Mouse (Mus musculus) erythroblast, embryonic 14.5 days (primary cell): ENCODE measurements around the gene Thsd4. TPM values are rescaled to one million over a fixed set of nuclear protein-coding genes. Genes with fewer than 3 reads are reported as not detected.

Experiments
- H3K27me3 ChIP-seq: 2 replicates; pipeline ENCODE4 v1.6.1; 2012; ENCODE audit warnings: inconsistent platforms; ENCODE audit not compliant: control insufficient read depth
- H3K36me3 ChIP-seq: 2 replicates; pipeline ENCODE4 v1.6.1; 2012; ENCODE audit warnings: mild to moderate bottlenecking, inconsistent platforms; ENCODE audit not compliant: control insufficient read depth
- H3K4me1 ChIP-seq: 2 replicates; pipeline ENCODE4 v1.6.1; 2012; ENCODE audit warnings: inconsistent platforms; ENCODE audit not compliant: control insufficient read depth
- H3K4me3 ChIP-seq: replicated peaks from 2 replicates; pipeline ENCODE3; 2012; ENCODE audit warnings: moderate library complexity, mild to moderate bottlenecking, inconsistent platforms
- H3K9me3 ChIP-seq: 2 replicates; pipeline ENCODE4 v1.6.1; 2012; ENCODE audit warnings: low read length, inconsistent platforms, mixed read lengths; ENCODE audit not compliant: control insufficient read depth
- GATA1 ChIP-seq: IDR thresholded peaks from 2 replicates; pipeline ENCODE4 v1.6.1; 2012; ENCODE audit warnings: low read length, inconsistent platforms, mixed read lengths
- TAL1 ChIP-seq: IDR thresholded peaks from 3 replicates; pipeline ENCODE4 v1.6.1; 2012; ENCODE audit warnings: low read length, inconsistent platforms, mixed read lengths
- polyA plus RNA-seq: library from polyadenylated mRNA; stranded (reverse); fragments of >175 nt; gene quantifications from 2 replicates; pipeline ENCODE4 v1.2.3, GENCODE M21; 2012

Thsd4 gene
- polyA plus RNA-seq, 1 experiment, result 0.01 TPM

- Histone ChIP-seq H3K4me3 (no peak overlapping the region), H3K36me3 (no peaks in the 10 kb centered on the region), H3K9me3 (no peaks in the 10 kb centered on the region), H3K27me3 (no peaks in the 10 kb centered on the region), H3K4me1 (no peaks in the 10 kb centered on the region)
- no peak for TF ChIP-seq GATA1
- no peak for TF ChIP-seq TAL1
These were observed 532.0 kb downstream of the Thsd4 start for GRCm38 (mm10) chr9:59989864-59990263.

GRCm38 (mm10) chr9:59985900-59986572, 535.8 kb downstream of the Thsd4 start:
- no peaks in the 10 kb centered on the region for H3K27me3 ChIP-seq
- H3K4me1 ChIP-seq, result no peaks in the 10 kb centered on the region
- no peak overlapping the region for H3K4me3 ChIP-seq
- TF ChIP-seq TAL1, result no peak
- no peak for TF ChIP-seq GATA1
- H3K9me3 ChIP-seq, result no peaks in the 10 kb centered on the region
- no peaks in the 10 kb centered on the region for H3K36me3 ChIP-seq

GRCm38 (mm10) chr9:59981116-59981515, 540.7 kb downstream of the Thsd4 start:
- Histone ChIP-seq H3K27me3 (no peaks in the 10 kb centered on the region), H3K36me3 (no peaks in the 10 kb centered on the region), H3K9me3 (no peaks in the 10 kb centered on the region), H3K4me3 (no peak overlapping the region), H3K4me1 (no peaks in the 10 kb centered on the region)
- TF ChIP-seq TAL1, result no peak
- no peak for TF ChIP-seq GATA1

DNA sequence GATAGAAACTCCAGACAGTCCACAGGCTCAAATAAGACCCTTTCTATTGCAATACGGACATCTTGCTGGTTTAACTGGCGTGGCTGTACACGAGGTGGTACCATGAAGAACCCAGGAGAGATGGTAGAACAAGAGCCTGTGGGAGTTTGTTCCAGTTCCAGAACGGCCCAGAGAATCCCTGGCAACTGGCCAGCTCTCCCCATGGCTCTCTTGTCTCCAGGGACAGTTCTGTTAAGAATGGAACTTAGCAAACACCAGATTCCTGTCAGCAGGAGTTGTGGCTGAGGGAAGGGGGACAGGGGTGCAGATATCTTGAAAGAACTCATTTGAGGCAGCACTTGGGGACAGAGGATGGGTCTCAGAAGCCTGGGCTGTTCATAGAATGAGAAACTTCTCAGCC, 550.6 kb downstream of the Thsd4 start:
- TF ChIP-seq GATA1 (no peak), TAL1 (no peak)
- Histone ChIP-seq H3K4me3 (no peak overlapping the region), H3K9me3 (no peaks in the 10 kb centered on the region), H3K27me3 (no peaks in the 10 kb centered on the region; the same call in 1 of the 2 replicates), H3K4me1 (no peaks in the 10 kb centered on the region), H3K36me3 (no peaks in the 10 kb centered on the region)

DNA sequence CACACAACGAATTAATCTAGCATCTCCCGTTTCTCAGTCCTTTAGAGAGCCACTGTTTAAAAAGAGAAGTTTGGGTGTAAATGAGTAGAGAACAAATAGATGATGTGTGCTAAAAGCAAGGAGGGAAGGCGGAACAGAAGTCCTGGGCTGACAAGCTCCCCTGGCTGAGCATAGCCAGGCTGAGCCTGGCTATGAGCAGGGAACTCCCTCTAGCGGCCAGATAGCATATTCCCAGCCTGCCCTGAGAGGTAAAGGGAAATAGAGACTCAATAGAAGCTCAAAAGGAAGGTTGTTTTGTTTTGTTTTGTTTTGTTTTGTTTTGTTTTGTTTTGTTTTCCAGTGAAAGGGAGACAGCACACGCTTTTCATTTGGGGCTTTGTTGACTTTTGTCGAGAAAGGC, 552.5 kb downstream of the Thsd4 start:
- Histone ChIP-seq H3K27me3 (no peaks in the 10 kb centered on the region; the same call in 1 of the 2 replicates), H3K4me1 (no peaks in the 10 kb centered on the region), H3K4me3 (no peak overlapping the region), H3K9me3 (no peaks in the 10 kb centered on the region), H3K36me3 (no peaks in the 10 kb centered on the region)
- no peak for TF ChIP-seq TAL1
- TF ChIP-seq GATA1, result no peak

- Histone ChIP-seq H3K27me3 (no peaks in the 10 kb centered on the region), H3K4me1 (no peaks in the 10 kb centered on the region), H3K4me3 (no peak overlapping the region), H3K9me3 (no peaks in the 10 kb centered on the region), H3K36me3 (no peaks in the 10 kb centered on the region)
- TF ChIP-seq GATA1 (no peak), TAL1 (no peak)
These were observed 556.8 kb downstream of the Thsd4 start for GRCm38 (mm10) chr9:59965046-59965445.

DNA sequence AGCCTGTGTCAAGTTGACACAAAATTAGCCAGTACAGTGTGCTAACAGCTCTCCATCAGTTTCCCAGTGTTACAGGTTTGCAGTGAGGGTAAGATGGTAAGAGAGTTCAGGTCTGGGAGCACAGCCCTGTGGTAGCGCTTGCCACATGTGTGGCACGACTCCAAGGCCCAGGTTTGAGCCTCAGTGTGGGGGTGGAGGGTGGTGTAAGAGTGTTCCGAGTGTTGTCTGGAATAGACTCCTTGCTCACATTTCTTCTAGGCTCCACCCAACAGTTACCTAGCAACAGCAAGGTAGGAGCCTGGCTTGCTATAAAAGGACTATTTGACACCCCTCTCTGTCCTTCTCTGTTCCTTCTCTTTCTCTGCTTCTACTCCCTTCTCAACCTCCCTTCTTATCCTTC, 557.5 kb downstream of the Thsd4 start:
- H3K36me3 ChIP-seq, result no peaks in the 10 kb centered on the region
- H3K4me3 ChIP-seq, result no peak overlapping the region
- H3K9me3 ChIP-seq, result no peaks in the 10 kb centered on the region
- H3K4me1 ChIP-seq, result no peaks in the 10 kb centered on the region
- no peak for TF ChIP-seq GATA1
- no peak for TF ChIP-seq TAL1
- no peaks in the 10 kb centered on the region for H3K27me3 ChIP-seq

DNA sequence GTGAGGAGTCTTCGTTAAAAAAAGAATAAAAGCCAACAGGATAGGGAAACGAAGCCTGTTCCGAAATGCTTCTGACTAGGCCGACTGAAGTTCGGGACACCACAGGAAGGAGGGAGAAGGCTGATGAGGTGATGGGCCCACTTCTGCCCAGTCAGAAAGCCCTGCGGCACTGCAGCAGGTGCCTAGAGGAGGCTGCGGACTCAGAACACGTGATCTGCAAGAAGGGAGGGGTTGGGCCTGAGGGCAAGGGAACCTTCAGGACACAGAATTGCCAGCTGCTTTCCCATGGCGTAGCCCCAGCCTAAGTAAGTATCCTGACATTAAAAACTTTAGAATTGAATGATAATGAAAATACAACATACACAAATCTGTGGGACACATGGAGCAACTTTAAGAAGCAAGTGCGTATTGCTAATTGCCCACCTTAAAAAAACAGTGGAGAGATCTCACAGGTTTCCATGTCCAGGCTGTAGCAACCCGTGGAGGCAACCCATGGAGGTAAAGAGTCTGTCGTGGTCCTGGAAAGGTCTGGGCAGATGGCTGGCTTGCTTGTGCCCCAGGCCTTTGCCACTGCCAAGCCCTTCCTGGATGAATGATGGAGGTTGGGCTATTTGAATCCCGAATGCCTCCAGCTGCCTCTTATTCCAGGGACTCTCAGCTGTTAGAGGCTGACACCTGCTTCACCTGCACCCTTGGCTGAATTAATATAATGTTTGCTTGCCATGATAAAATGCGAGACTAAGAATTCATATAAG, 560.5 kb downstream of the Thsd4 start:
- H3K9me3 ChIP-seq, result no peaks in the 10 kb centered on the region
- H3K4me1 ChIP-seq, result no peaks in the 10 kb centered on the region
- TF ChIP-seq GATA1 (no peak), TAL1 (no peak)
- no peaks in the 10 kb centered on the region for H3K36me3 ChIP-seq
- H3K27me3 ChIP-seq, result no peaks in the 10 kb centered on the region
- no peak overlapping the region for H3K4me3 ChIP-seq

- Histone ChIP-seq H3K4me1 (no peaks in the 10 kb centered on the region), H3K27me3 (no peaks in the 10 kb centered on the region), H3K36me3 (no peaks in the 10 kb centered on the region), H3K4me3 (no peak within 1 kb of the TSS), H3K9me3 (no peaks in the 10 kb centered on the region)
- TF ChIP-seq GATA1 (no peak), TAL1 (no peak)
These were observed 561.3 kb downstream of the Thsd4 start, which contains the start of gene Nr2e3 for GRCm38 (mm10) chr9:59960559-59960958. TSS of gene Nr2e3 (minus strand) at chr9:59960659.
